Mouse (Mus musculus) embryonic fibroblast, embryonic 13.5 days (primary cell): Measurements from ENCODE around the gene B4galt4.

Source experiments
- CTCF ChIP-seq: IDR thresholded peaks from 2 replicates; pipeline ENCODE4 v1.5.1; 2011; ENCODE audit warnings: mild to moderate bottlenecking, control low read depth, low read length, moderate library complexity, borderline replicate concordance; ENCODE audit not compliant: insufficient read depth
- POLR2A ChIP-seq: IDR thresholded peaks from 2 replicates; pipeline ENCODE4 v1.6.1; 2011; ENCODE audit warnings: low read depth, mild to moderate bottlenecking, control low read depth, low read length, moderate library complexity

DNA sequence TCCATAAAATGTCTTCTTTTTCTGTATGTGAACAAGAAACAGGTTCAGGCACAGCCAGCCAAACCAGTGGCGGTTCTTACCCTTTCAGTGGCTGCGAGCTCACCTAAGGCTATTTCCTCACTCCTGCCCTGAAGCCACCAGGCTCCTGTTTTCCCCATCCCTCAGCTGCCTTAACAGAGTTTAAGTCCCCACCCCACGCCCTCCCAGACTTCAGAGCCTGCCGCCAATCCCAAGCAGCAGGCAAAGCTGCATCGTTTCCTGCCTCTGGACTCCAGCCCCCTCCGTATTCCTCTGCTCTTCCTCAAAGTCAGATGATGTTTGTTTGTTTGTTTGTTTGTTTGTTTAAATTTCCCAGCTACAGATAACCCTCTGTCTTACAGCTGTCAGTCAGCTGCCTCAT is 38.6 kb upstream of the B4galt4 start:
- no peak for TF ChIP-seq POLR2A
- TF ChIP-seq CTCF = no peak
